Mouse (Mus musculus): ENCODE measurements around the gene Rab7b. TPM values are rescaled to one million over a fixed set of nuclear protein-coding genes. Genes with fewer than 3 reads are reported as not detected.

Rab7b gene
- polyA plus RNA-seq, 1 experiment from 2014 or later: 3.0 TPM

DNA sequence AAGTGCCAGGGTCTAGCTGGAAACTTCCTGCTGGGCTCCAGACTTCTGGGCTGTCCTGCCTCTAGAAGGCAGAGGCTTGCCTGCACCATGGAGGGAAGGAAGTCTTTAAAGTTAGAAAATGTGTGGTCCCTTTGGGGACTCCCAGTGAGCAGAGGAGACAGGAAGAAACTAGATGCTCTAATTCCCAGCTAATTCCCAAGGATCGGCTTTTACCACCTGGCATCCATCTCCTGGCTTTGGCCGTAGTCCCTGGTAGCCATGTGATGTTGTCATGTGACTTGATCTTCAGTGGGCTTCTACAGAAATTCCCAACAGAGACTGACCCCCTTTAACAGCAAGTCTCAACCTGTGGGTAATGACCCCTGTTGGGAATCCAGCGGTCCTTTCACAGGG is 71.9 kb downstream of the Rab7b start:
- H3K27me3 ChIP-seq: no peaks in the 10 kb centered on the region
- 0 out of 2 replicates have a peak overlapping the region, but pooled peaks have one; percentile 5 for H3K27ac ChIP-seq
- H3K36me3 ChIP-seq: no peaks in the 10 kb centered on the region
- H3K4me3 ChIP-seq: no peak overlapping the region
- no peaks in the 10 kb centered on the region for H3K9me3 ChIP-seq
- H3K4me1 ChIP-seq: peaks cover 19% of the 10 kb centered on the region
- WGBS: 80% methylated on average over 3 of the region's 3 CpGs
- no peak overlapping the region for H3K4me2 ChIP-seq
- H3K9ac ChIP-seq: no peak overlapping the region
- no peak for ATAC-seq (ENCODE audit: borderline replicate concordance, extremely low read depth, low FRiP score, low TSS enrichment)

DNA sequence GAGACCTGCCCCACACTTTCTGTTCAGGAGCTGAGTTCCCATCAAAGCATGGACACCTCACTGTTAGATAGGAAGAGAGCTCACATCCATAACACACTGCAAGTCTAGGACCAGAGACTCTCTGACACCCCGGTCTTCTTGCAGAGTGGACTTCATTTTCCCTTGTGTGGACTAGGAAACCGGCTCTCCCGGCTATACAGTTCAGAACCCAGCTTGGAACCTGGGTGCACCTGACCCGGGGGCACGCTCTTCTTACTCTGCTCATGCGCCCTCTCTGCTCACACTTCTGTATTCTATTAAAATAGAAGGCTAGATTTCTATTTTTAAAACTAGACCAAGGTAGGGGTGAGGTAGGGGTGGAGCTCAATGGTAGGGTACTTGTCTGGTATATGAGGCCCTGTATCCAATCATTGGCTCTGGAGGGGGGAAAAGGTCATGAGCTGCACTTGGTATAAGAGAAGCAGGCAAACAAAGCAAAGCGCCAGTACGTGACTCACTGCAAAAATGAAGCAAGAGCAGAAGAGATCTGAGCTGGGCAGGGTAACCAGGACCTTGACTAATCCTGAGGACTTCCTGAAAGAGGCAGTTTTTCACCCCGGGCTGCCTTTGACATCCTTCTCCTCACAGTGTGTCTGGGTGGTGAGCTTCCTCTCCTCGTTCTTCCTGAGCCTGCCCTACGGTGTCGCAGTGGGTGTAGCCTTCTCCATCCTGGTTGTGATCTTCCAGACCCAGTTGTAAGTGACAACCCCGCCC is 72.8 kb downstream of the Rab7b start:
- Histone ChIP-seq H3K36me3 (no peaks in the 10 kb centered on the region), H3K9me3 (no peaks in the 10 kb centered on the region), H3K27me3 (no peaks in the 10 kb centered on the region), H3K4me3 (no peak overlapping the region), H3K27ac (no peak overlapping the region), H3K4me2 (no peak overlapping the region), H3K4me1 (peaks cover 23% of the 10 kb centered on the region), H3K9ac (no peak overlapping the region)
- ATAC-seq (ENCODE audit: borderline replicate concordance, extremely low read depth, low FRiP score, low TSS enrichment): no peak
- 72% methylated on average over 13 of the region's 13 CpGs for WGBS

DNA sequence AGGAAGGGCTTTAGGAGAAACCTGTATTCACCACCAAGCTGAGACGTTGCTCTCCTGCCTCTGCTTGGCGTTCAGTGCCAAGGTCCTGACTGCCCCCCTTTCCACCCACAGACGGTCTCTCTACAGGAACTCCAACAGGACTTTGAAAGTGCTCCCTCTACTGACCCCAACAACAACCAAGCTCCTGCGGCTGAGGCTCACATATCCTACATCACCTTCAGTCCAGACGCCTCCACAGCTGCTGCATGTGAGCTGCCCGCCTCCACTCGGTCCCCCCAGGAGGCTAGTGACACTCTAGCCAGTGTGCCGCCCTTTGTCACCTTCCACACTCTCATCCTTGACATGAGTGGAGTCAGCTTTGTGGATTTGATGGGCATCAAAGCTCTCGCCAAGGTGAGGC is 75.2 kb downstream of the Rab7b start:
- no peak overlapping the region for H3K9ac ChIP-seq
- H3K36me3 ChIP-seq: no peaks in the 10 kb centered on the region
- H3K4me3 ChIP-seq: no peak overlapping the region
- H3K27ac ChIP-seq: no peak overlapping the region; the same call in 1 of the 2 replicates
- no peak overlapping the region for H3K4me2 ChIP-seq
- no peaks in the 10 kb centered on the region for H3K9me3 ChIP-seq
- peaks cover 23% of the 10 kb centered on the region for H3K4me1 ChIP-seq
- no peak for ATAC-seq (ENCODE audit: borderline replicate concordance, extremely low read depth, low FRiP score, low TSS enrichment)
- 47% methylated on average over 9 of the region's 9 CpGs for WGBS
- no peaks in the 10 kb centered on the region for H3K27me3 ChIP-seq

DNA sequence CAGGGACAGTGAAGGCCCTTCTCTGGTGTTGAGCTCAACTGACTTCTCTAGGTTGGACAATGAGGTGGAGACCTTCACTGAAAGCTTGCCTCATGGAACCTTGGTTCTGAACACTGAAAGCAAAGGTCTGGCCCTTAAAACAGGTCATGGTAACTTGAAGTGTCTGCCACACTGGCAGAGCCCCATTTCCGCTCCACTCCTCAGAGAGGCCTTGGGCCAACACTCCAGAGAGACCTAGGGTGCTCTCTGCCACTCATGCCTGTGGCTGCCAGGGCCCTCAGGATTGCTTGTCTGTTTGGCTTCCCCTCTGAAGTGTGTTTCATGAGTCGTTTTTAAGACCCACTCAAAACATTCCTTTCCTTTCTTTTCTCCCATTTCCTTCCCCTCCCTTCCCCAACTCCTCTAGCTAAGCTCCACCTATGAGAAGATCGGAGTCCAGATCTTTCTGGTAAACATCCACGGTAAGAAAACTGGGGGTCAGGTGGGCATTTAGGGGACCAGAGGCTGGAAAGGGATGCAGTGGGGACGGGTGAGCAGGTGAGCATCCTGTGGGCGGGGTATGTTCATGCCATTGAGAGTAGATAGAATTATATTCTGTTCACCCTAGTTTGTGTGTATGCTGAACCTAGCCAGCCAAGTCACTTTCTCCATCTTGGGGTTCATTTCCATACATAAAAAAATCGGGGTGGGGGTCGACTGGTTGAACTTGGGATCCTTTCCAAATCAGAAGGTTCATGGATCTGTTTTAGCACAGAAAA is 76.3 kb downstream of the Rab7b start:
- WGBS: 35% methylated on average over 8 of the region's 8 CpGs
- ATAC-seq (ENCODE audit: borderline replicate concordance, extremely low read depth, low FRiP score, low TSS enrichment): peak; percentile 74

More for the DNA sequence above, 76.3 kb downstream of the Rab7b start:
- no peak overlapping the region for H3K9ac ChIP-seq
- peak overlapping the region; percentile 77 for H3K27ac ChIP-seq
- peaks cover 23% of the 10 kb centered on the region for H3K4me1 ChIP-seq
- no peaks in the 10 kb centered on the region for H3K9me3 ChIP-seq
- H3K4me3 ChIP-seq: no peak overlapping the region
- H3K4me2 ChIP-seq: no peak overlapping the region
- H3K27me3 ChIP-seq: no peaks in the 10 kb centered on the region
- H3K36me3 ChIP-seq: no peaks in the 10 kb centered on the region

Other genes with a start within 250 kb of the Rab7b start
- 11.0 and 14.1 TPM in 2 replicates for gene Srgap2, start 161.3 kb upstream of the Rab7b start, polyA plus RNA-seq (2015; fragmentation: Nextera tagmentation; extraction: Ambion mirVana)
- gene Fam72a, start 160.8 kb upstream of the Rab7b start, polyA plus RNA-seq (2015; fragmentation: Nextera tagmentation; extraction: Ambion mirVana): 2.3 and 3.0 TPM in 2 replicates
- gene Avpr1b, start 89.5 kb upstream of the Rab7b start, polyA plus RNA-seq (2015; fragmentation: Nextera tagmentation; extraction: Ambion mirVana): not detected in 2 replicates
- 0.72 and 0.80 TPM in 2 replicates for gene Ctse, start 50.4 kb upstream of the Rab7b start, polyA plus RNA-seq (2015; fragmentation: Nextera tagmentation; extraction: Ambion mirVana)
- 4.2 and 5.3 TPM in 2 replicates for gene Slc26a9, start 55.3 kb downstream of the Rab7b start, polyA plus RNA-seq (2015; fragmentation: Nextera tagmentation; extraction: Ambion mirVana)
- 0.30 and 0.77 TPM in 2 replicates for gene Pm20d1, start 108.7 kb downstream of the Rab7b start, polyA plus RNA-seq (2015; fragmentation: Nextera tagmentation; extraction: Ambion mirVana)
- gene Slc41a1, start 138.8 kb downstream of the Rab7b start, polyA plus RNA-seq (2015; fragmentation: Nextera tagmentation; extraction: Ambion mirVana): 12.8 and 13.0 TPM in 2 replicates
- 20.9 and 22.5 TPM in 2 replicates for gene Rab29, start 178.5 kb downstream of the Rab7b start, polyA plus RNA-seq (2015; fragmentation: Nextera tagmentation; extraction: Ambion mirVana)
- 80.3 and 86.7 TPM in 2 replicates for gene Nucks1, start 221.8 kb downstream of the Rab7b start, polyA plus RNA-seq (2015; fragmentation: Nextera tagmentation; extraction: Ambion mirVana)